Mouse (Mus musculus) lung, adult 18-20 months (tissue): ENCODE measurements around the gene Kcnip1.
A peak's percentile ranks its signal among the peaks of the same experiment; 100 is the strongest.

Experiments
- DNase-seq, 2 experiments: peaks; one replicate each; pipeline ENCODE4 v3.0.0; 2022; ENCODE audit warnings: mixed read lengths in 2 of 2

Gene Kcnip1

GRCm38 (mm10) chr11:33992938-33993337 lies at the start of gene Kcnip1:
Kcnip1 (minus strand) TSS chr11:33993152.
- no peak for DNase-seq

GRCm38 (mm10) chr11:34040061-34040460 lies 47.1 kb upstream of the Kcnip1 start:
- DNase-seq: no peak

GRCm38 (mm10) chr11:34035909-34036658 lies 43.1 kb upstream of the Kcnip1 start:
- no peak for DNase-seq

- no peak for DNase-seq
Observed at GRCm38 (mm10) chr11:34034794-34035193, 41.8 kb upstream of the Kcnip1 start.

DNA sequence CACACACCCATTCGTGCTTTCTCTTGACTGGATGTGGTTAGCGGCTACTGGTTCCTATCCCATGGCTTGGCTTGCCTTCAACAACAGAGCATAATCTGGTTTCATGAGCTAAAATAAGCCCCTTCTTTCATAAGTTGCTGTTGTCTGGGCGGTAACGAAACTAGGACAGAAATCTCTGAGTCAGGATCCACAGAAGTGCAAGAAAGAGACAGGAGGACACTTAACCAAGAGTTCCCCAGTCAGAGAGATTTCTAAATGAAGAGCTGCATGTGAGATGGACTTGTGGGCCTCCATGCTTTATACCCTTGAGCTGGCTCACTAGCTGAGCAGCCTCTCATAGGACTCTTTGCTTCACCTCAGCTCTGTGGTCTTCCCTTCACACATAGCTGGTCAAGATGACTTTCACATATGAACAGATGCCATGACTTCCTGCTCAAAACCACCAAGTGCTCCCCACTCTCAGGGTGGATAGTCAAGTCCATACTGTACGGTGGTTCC lies 41.1 kb upstream of the Kcnip1 start:
- no peak for DNase-seq

DNA sequence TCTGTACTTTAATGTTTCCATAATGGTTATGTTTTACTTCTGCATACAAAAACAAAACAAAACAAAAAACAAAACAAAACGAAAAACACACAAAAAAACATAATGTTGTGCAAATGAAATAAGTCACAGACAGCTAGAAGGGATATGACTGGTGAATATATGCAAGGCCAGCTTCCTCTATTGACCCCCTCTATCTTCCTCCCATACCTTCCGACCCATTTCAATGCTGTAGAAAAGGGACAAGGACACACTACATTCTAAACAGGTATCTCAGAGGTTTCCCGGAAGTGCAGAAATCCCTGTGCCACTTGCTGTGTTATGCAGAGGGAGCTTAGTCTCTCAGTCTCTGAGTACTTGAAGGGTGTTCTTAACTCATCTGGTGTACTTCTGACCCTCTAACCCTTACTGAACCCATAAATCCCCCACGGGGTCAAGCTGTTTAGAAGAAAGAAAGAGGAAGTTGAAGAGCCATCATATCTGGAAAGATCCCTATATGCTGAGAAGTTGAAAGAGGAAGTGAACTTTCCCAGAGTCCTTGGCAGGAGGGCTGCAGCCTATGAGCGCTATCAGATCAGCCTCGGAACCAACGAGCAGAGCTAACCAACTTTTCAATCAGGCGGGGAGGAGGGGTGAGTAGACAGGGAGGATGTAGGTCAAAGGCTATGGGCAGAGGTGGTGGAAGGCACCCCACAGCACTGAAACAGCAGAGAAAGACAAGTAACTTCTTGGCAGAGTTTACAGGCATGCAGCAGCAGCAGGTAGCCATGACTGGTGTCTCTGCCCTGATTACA lies 38.3 kb upstream of the Kcnip1 start:
- DNase-seq: peak; percentile 64 to 69

DNA sequence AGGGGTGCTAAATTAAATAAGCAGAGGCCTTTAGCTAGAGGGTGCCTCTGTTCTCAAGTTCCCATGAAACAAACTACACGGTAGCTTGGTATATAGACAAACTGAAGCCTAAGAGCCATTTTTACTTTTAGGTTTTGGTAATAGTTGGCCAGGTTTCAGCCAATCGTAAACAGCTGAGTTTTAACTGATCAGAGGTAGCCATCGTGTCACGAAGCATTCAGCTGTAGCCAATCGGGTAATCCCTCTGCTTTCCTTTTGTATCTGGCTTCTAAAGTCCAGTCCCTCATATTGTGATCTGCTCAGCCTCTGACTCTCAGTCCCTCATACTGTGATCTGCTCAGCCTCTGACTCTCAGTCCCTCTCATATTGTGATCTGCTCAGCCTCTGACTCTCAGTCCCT lies 36.7 kb upstream of the Kcnip1 start:
- DNase-seq: no peak

GRCm38 (mm10) chr11:34025091-34025490 lies 32.1 kb upstream of the Kcnip1 start:
- no peak for DNase-seq

- no peak for DNase-seq
Observed at GRCm38 (mm10) chr11:34012007-34012652, 19.2 kb upstream of the Kcnip1 start.

DNA sequence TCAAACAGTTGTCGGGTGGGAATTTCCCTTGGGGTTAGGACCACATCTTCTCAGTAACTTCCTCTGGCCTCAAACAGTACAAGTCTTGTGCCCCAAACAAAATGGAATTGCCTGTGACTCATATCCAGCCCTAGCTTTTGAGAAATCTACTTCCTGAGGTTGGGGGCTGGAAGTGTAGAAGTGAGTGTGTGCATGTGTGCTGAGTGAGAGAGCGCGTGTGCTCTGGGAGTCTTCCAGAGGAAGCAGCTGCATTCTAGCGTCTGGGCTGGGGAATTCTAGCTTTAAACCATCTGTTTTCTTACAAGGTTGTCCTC lies 17.9 kb upstream of the Kcnip1 start:
- DNase-seq: peak; percentile 21 to 22

- DNase-seq: peak; percentile 20 to 49
Observed at GRCm38 (mm10) chr11:34010133-34010858, 17.3 kb upstream of the Kcnip1 start.

GRCm38 (mm10) chr11:34009316-34010087 lies 16.6 kb upstream of the Kcnip1 start:
- DNase-seq: peak; percentile 36 to 40

DNA sequence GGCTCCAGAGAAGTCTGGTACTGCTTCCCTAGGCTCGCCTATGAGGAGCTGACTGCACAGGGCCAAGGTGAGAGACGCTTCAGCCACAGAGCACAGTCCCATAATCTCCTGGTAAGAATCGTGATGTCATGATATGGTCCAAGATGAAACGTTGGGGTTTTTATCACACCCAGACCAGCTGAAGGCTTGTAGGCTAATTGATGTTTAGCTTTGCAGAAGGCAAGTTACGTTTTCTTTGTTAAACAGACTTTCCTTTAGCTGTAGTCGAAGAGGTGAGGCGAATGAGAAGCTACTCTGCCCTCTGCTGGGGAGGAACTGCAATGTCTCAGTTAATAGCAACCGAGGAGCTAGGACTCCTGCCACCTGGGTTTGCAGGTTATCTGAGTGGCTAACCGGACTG lies 15.8 kb upstream of the Kcnip1 start:
- DNase-seq: peak; percentile 49 to 55

GRCm38 (mm10) chr11:34008214-34008613 lies 15.3 kb upstream of the Kcnip1 start:
- DNase-seq: peak; percentile 21 to 31

DNA sequence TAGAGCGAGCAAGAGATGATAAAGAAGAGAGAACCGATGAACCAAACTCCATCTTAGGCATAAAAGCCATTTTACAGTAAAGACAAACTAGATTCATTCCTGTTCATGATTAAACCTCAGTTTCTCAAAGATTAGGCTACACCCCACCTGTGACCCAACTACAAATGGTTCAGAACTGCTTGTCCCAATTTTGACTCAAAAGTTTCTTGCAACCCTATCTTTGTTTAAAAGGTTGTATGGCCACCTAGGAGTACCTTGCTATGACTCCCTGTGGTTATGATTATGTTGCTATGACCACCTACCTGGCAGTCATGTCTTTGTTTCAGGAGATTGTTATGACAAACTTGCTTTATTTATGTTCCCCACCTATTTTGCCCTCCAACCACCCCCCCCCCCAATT lies 14.7 kb upstream of the Kcnip1 start:
- no peak for DNase-seq

GRCm38 (mm10) chr11:34002593-34002965 lies 9.6 kb upstream of the Kcnip1 start:
- DNase-seq: no peak

DNA sequence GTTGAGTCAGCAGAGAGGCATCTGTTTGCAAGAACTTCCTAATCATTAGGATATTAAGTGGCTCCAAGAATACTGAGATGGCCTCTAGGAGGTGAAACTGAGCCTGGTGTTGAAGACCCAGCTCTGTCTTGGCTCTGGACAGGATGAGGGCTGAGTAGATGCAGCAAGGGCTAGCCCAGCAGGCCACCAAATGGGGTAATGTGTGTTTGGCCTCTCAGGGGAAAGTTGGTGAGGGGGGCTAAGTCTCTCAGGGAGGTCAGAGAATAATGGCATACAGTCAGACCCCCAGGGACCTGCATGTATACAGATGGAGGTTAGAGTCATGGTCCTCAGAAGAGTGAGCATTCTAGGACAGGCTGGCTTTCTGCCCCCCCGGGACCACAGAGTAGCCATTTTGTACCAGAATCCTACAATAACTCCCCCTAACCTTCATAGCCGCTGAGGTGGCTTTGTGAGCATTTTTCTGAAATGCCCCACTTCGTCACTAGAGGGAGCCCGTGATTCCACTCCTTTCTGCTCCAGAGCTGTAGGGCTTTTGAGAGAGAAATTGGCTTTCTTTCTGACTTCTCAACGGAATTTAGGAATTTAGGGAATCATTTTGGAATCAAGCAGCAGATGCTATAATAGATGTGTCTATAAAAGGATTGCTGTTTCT lies 9.1 kb upstream of the Kcnip1 start:
- peak; percentile 24 to 27 for DNase-seq

DNA sequence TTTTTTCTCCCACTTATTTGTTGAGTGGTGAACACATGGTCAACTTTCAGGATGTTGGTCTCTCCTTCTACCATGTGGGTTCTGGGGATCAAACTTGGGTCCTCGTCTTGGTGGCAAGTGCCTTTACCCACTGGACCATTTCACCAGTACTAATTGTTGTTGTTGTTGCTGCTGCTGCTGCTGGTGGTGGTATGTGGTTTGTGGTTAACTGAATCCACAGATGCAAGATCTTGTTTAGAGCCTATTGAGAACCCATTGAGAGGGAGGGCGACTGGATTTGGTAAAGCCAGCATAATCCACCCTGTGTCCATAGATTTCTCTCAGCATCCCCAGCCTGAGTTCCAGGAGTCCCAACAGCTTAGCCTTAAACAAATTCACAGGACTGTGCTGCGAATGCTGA lies 7.5 kb upstream of the Kcnip1 start:
- no peak for DNase-seq

- no peak for DNase-seq
Observed at GRCm38 (mm10) chr11:33998244-33998643, 5.3 kb upstream of the Kcnip1 start.

DNA sequence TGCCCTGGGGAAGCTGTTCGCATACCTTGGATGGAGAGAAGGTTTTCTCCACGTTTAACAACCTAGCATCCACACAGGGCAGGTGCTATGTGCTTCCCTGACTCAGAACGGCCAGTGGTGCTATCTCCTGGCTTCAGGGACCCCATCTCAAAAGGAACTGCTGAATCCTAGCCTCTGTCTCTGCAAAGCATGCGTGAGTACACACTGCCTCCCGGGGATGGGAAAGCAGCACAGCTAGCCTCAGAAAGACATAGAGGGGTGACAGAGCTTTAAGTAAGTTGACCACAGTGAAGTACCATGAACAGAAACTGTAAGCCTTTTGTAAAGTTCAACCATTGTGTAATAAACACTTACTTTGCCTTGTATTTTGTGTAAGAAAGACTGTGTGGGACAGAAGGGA lies 544 bp upstream of the Kcnip1 start:
- no peak for DNase-seq

- DNase-seq: no peak
Observed at GRCm38 (mm10) chr11:33990002-33990401, 3.0 kb downstream of the Kcnip1 start.

DNA sequence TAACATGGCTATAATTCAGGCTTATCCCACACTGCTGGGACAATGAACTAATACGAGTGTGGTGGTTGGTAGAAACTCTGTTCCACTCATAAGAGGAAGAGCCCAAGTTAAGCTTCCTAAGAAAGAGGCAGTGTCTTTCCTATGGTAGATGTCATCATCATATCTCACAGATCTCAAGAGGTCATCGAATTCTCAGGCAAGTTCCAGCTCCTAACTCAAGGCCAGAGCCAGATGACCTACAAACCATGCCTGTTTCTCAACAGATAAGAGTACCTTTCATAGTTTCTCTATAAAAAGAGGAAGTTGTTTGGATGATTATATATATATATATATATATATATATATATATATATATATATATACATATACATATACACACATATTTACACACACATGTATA lies 6.4 kb downstream of the Kcnip1 start:
- DNase-seq: no peak
